Mouse (Mus musculus) lung, embryonic 16.5 days (tissue): ENCODE measurements around the gene Mfsd2b. TPM values are rescaled to one million over a fixed set of nuclear protein-coding genes. Genes with fewer than 3 reads are reported as not detected.
"Not testable (repeated sequence)": the region's sequence is repeated elsewhere in the genome, so short reads cannot be mapped to it uniquely, and the experiment has no call there.

ENCODE experiments used
- ATAC-seq: fragments of 200-750 bp; cut with Nextera tagmentation; 2 replicates; pipeline ENCODE4 v1.8.0; 2017; ENCODE audit warnings: low read depth, mild to moderate bottlenecking, moderate library complexity
- H3K27ac ChIP-seq: fragments of 300-500 bp; sonication (generic); 2 replicates; pipeline ENCODE4 v1.5.1; 2014; ENCODE audit warnings: mild to moderate bottlenecking, control low read depth, low read length
- H3K27me3 ChIP-seq: fragments of 300-500 bp; sonication (generic); 2 replicates; pipeline ENCODE4 v1.6.1; 2014; ENCODE audit warnings: low read depth, low read length, mixed read lengths; ENCODE audit not compliant: control insufficient read depth, insufficient read depth
- H3K36me3 ChIP-seq: fragments of 300-500 bp; sonication (generic); 2 replicates; pipeline ENCODE4 v1.6.1; 2014; ENCODE audit warnings: low read length; ENCODE audit not compliant: control insufficient read depth, insufficient read depth
- H3K4me1 ChIP-seq: fragments of 300-500 bp; sonication (generic); replicated peaks from 2 replicates; pipeline ENCODE4 v1.6.1; 2014; ENCODE audit warnings: low read length, mixed read lengths; ENCODE audit not compliant: control insufficient read depth, insufficient read depth
- H3K4me2 ChIP-seq: fragments of 300-500 bp; sonication (generic); 2 replicates; pipeline ENCODE4 v1.6.1; 2014; ENCODE audit warnings: low read depth, low read length, control low read depth
- H3K4me3 ChIP-seq: fragments of 300-500 bp; sonication (generic); 2 replicates; pipeline ENCODE4 v1.5.1; 2014; ENCODE audit warnings: mild to moderate bottlenecking, low read length, control low read depth
- H3K9ac ChIP-seq: fragments of 300-500 bp; sonication (generic); 2 replicates; pipeline ENCODE4 v1.6.1; 2014; ENCODE audit warnings: low read length, control low read depth
- H3K9me3 ChIP-seq: fragments of 300-500 bp; sonication (generic); 2 replicates; pipeline ENCODE4 v1.6.1; 2016; ENCODE audit warnings: low read length; ENCODE audit not compliant: control insufficient read depth
- WGBS: fragments of 180-500 bp; shearing (Covaris S2); extraction: QIAGEN DNeasy Blood & Tissue Kit; methylation state at CpG from one replicate; pipeline ENCODE4 v1.1.7; 2014; 5-methylcytosine and 5-hydroxymethylcytosine counted together
- polyA plus RNA-seq: library from polyadenylated mRNA; unstranded; fragments of >200 nt; fragmentation: Nextera tagmentation; extraction: Ambion mirVana; gene quantifications from 2 replicates; pipeline ENCODE4 v1.2.1, GENCODE M21; 2015

The Mfsd2b gene
- polyA plus RNA-seq, 1 experiment from 2014 or later = 1.8 TPM

- under 1% methylated on average over 124 of the region's 125 CpGs for WGBS
- Histone ChIP-seq H3K36me3 (no peaks in the 10 kb centered on the region), H3K27me3 (no peaks in the 10 kb centered on the region), H3K4me3 (peak within 1 kb of the TSS; percentile 84), H3K9ac (peak within 1 kb of the TSS; percentile 86), H3K4me1 (peaks cover 2% of the 10 kb centered on the region; the same call in 1 of the 2 replicates), H3K9me3 (no peaks in the 10 kb centered on the region), H3K27ac (peak within 1 kb of the TSS; percentile 79), H3K4me2 (peak within 1 kb of the TSS; percentile 87)
- peak; percentile 95 for ATAC-seq
Observed at GRCm38 (mm10) chr12:4906951-4907906, 33.1 kb upstream of the Mfsd2b start, which contains the start of gene Ubxn2a. TSS of gene Ubxn2a (minus strand) at chr12:4907705.

- ATAC-seq = no peak
- Histone ChIP-seq H3K27ac (no peak overlapping the region), H3K9me3 (no peaks in the 10 kb centered on the region), H3K4me3 (peak overlapping the region; percentile 84), H3K27me3 (no peaks in the 10 kb centered on the region), H3K9ac (peak overlapping the region; percentile 86), H3K36me3 (no peaks in the 10 kb centered on the region), H3K4me2 (peak overlapping the region; percentile 87), H3K4me1 (peaks cover 2% of the 10 kb centered on the region; the same call in 1 of the 2 replicates)
- WGBS = 42% methylated on average over 7 of the region's 7 CpGs
Observed at GRCm38 (mm10) chr12:4906476-4906875, 32.3 kb upstream of the Mfsd2b start.

GRCm38 (mm10) chr12:4905946-4906345 is 31.8 kb upstream of the Mfsd2b start:
- ATAC-seq = no peak
- H3K4me3 ChIP-seq = no peak overlapping the region
- peaks cover 2% of the 10 kb centered on the region; the same call in 1 of the 2 replicates for H3K4me1 ChIP-seq
- H3K27me3 ChIP-seq = no peaks in the 10 kb centered on the region
- H3K4me2 ChIP-seq = no peak overlapping the region
- H3K9me3 ChIP-seq = no peaks in the 10 kb centered on the region
- 80% methylated on average over 7 of the region's 7 CpGs for WGBS
- H3K36me3 ChIP-seq = no peaks in the 10 kb centered on the region
- H3K9ac ChIP-seq = no peak overlapping the region
- no peak overlapping the region for H3K27ac ChIP-seq

GRCm38 (mm10) chr12:4898024-4898423 is 23.9 kb upstream of the Mfsd2b start:
- H3K9me3 ChIP-seq = no peaks in the 10 kb centered on the region
- no peak overlapping the region for H3K4me2 ChIP-seq
- no peak overlapping the region for H3K9ac ChIP-seq
- ATAC-seq = no peak
- no peaks in the 10 kb centered on the region for H3K4me1 ChIP-seq
- H3K4me3 ChIP-seq = no peak overlapping the region
- H3K27ac ChIP-seq = no peak overlapping the region
- H3K27me3 ChIP-seq = no peaks in the 10 kb centered on the region
- 92% methylated on average over 5 of the region's 5 CpGs for WGBS
- H3K36me3 ChIP-seq = peaks cover 4% of the 10 kb centered on the region

- H3K27me3 ChIP-seq = no peaks in the 10 kb centered on the region
- no peaks in the 10 kb centered on the region for H3K4me1 ChIP-seq
- no peak overlapping the region for H3K9ac ChIP-seq
- H3K27ac ChIP-seq = no peak overlapping the region
- 90% methylated on average over 1 of the region's 1 CpGs for WGBS
- H3K4me3 ChIP-seq = no peak overlapping the region
- H3K9me3 ChIP-seq = no peaks in the 10 kb centered on the region
- H3K4me2 ChIP-seq = no peak overlapping the region
- 0 out of 2 replicates have a peak, but pooled peaks cover 2% of the 10 kb centered on the region for H3K36me3 ChIP-seq
- ATAC-seq = no peak
Observed at GRCm38 (mm10) chr12:4889891-4890290, 15.7 kb upstream of the Mfsd2b start.

GRCm38 (mm10) chr12:4889251-4889650 is 15.1 kb upstream of the Mfsd2b start:
- Histone ChIP-seq H3K4me1 (no peaks in the 10 kb centered on the region), H3K4me3 (no peak overlapping the region), H3K9me3 (no peaks in the 10 kb centered on the region), H3K4me2 (no peak overlapping the region), H3K27ac (no peak overlapping the region), H3K9ac (no peak overlapping the region), H3K27me3 (no peaks in the 10 kb centered on the region), H3K36me3 (0 out of 2 replicates have a peak, but pooled peaks cover 2% of the 10 kb centered on the region)
- 89% methylated on average over 2 of the region's 2 CpGs for WGBS
- no peak for ATAC-seq

GRCm38 (mm10) chr12:4888739-4889138 is 14.6 kb upstream of the Mfsd2b start:
- Histone ChIP-seq H3K4me1 (no peaks in the 10 kb centered on the region), H3K9ac (no peak overlapping the region), H3K4me2 (no peak overlapping the region), H3K9me3 (no peaks in the 10 kb centered on the region), H3K27me3 (no peaks in the 10 kb centered on the region), H3K27ac (no peak overlapping the region), H3K4me3 (no peak overlapping the region), H3K36me3 (no peaks in the 10 kb centered on the region)
- no peak for ATAC-seq

GRCm38 (mm10) chr12:4886581-4886980 is 12.4 kb upstream of the Mfsd2b start:
- H3K27me3 ChIP-seq, H3K4me3 ChIP-seq, H3K9ac ChIP-seq, H3K9me3 ChIP-seq, H3K27ac ChIP-seq, H3K36me3 ChIP-seq, H3K4me2 ChIP-seq, ATAC-seq, H3K4me1 ChIP-seq: not testable (repeated sequence)
- WGBS = 94% methylated on average over 4 of the region's 4 CpGs

- ATAC-seq = no peak
- Histone ChIP-seq H3K36me3 (peaks cover 5% of the 10 kb centered on the region; the same call in 1 of the 2 replicates), H3K27ac (no peak overlapping the region), H3K4me3 (no peak overlapping the region), H3K9me3 (no peaks in the 10 kb centered on the region), H3K27me3 (no peaks in the 10 kb centered on the region), H3K4me1 (no peaks in the 10 kb centered on the region), H3K9ac (no peak overlapping the region), H3K4me2 (no peak overlapping the region)
- 55% methylated on average over 1 of the region's 1 CpGs for WGBS
Observed at GRCm38 (mm10) chr12:4885062-4885461, 10.9 kb upstream of the Mfsd2b start.
